Mouse (Mus musculus) lung, postnatal 0 days (tissue): Measurements from ENCODE around the gene Plk2. TPM values are rescaled to one million over a fixed set of nuclear protein-coding genes. Genes with fewer than 3 reads are reported as not detected.

Experiments
- ATAC-seq: fragments of 200-750 bp; cut with Nextera tagmentation; 2 replicates; pipeline ENCODE4 v1.8.0; 2017; ENCODE audit warnings: moderate library complexity
- DNase-seq: peaks from one replicate; pipeline ENCODE4 v3.0.0-alpha.2; 2016; ENCODE audit warnings: low spot score
- H3K27ac ChIP-seq: fragments of 300-500 bp; sonication (generic); 2 replicates; pipeline ENCODE4 v1.5.1; 2014; ENCODE audit warnings: antibody characterized with exemption, mild to moderate bottlenecking, low read length, mixed read lengths
- H3K27me3 ChIP-seq: fragments of 300-500 bp; sonication (generic); replicated peaks from 2 replicates; pipeline ENCODE4 v1.6.1; 2014; ENCODE audit warnings: low read length, mixed read lengths; ENCODE audit not compliant: insufficient read depth
- H3K36me3 ChIP-seq: fragments of 300-500 bp; sonication (generic); 2 replicates; pipeline ENCODE4 v1.6.1; 2014; ENCODE audit warnings: low read length, mixed read lengths; ENCODE audit not compliant: insufficient read depth
- H3K4me1 ChIP-seq: fragments of 300-500 bp; sonication (generic); 2 replicates; pipeline ENCODE4 v1.6.1; 2014; ENCODE audit warnings: antibody characterized with exemption, low read depth, low read length, mixed read lengths; ENCODE audit not compliant: insufficient read depth
- H3K4me2 ChIP-seq: fragments of 300-500 bp; sonication (generic); replicated peaks from 2 replicates; pipeline ENCODE4 v1.6.1; 2014; ENCODE audit warnings: low read depth, mild to moderate bottlenecking, low read length, moderate library complexity, mixed read lengths
- H3K4me3 ChIP-seq: fragments of 300-500 bp; sonication (generic); 2 replicates; pipeline ENCODE4 v1.5.1; 2014; ENCODE audit warnings: low read depth, low read length
- H3K9ac ChIP-seq: fragments of 300-500 bp; sonication (generic); replicated peaks from 2 replicates; pipeline ENCODE4 v1.6.1; 2014; ENCODE audit warnings: low read depth, mild to moderate bottlenecking
- H3K9me3 ChIP-seq: fragments of 300-500 bp; sonication (generic); 2 replicates; pipeline ENCODE4 v1.6.1; 2016; ENCODE audit warnings: low read length, mixed read lengths
- CTCF ChIP-seq: IDR thresholded peaks from 2 replicates; pipeline ENCODE4 v1.5.1; 2016; ENCODE audit warnings: antibody characterized with exemption, mild to moderate bottlenecking
- EP300 ChIP-seq: IDR thresholded peaks from 2 replicates; pipeline ENCODE4 v1.6.1; 2016; ENCODE audit warnings: antibody characterized with exemption, mild to moderate bottlenecking, control low read depth
- WGBS: fragments of 180-500 bp; shearing (Covaris S2); extraction: QIAGEN DNeasy Blood & Tissue Kit; methylation state at CpG from one replicate; pipeline ENCODE4 v1.1.7; 2014; 5-methylcytosine and 5-hydroxymethylcytosine counted together
- polyA plus RNA-seq: library from polyadenylated mRNA; unstranded; fragments of >200 nt; fragmentation: Nextera tagmentation; extraction: Ambion mirVana; gene quantifications from 2 replicates; pipeline ENCODE4 v1.2.1, GENCODE M21; 2015

The Plk2 gene
- polyA plus RNA-seq, 1 experiment from 2014 or later = 103 TPM

GRCm38 (mm10) chr13:110392631-110393030 is 2.2 kb upstream of the Plk2 start:
- no peak overlapping the region for H3K27ac ChIP-seq
- no peak overlapping the region for H3K4me3 ChIP-seq
- H3K27me3 ChIP-seq = no peaks in the 10 kb centered on the region
- WGBS = 45% methylated on average over 3 of the region's 3 CpGs
- H3K36me3 ChIP-seq = peaks cover 2% of the 10 kb centered on the region; the same call in 1 of the 2 replicates
- no peak for DNase-seq
- ATAC-seq = no peak
- H3K4me2 ChIP-seq = no peak overlapping the region
- TF ChIP-seq EP300 (no peak), CTCF (no peak)
- H3K9ac ChIP-seq = no peak overlapping the region
- H3K9me3 ChIP-seq = no peaks in the 10 kb centered on the region
- H3K4me1 ChIP-seq = no peaks in the 10 kb centered on the region

GRCm38 (mm10) chr13:110395179-110395794 is 441 bp downstream of the Plk2 start:
- Histone ChIP-seq H3K9me3 (no peaks in the 10 kb centered on the region), H3K27ac (peak overlapping the region; percentile 96), H3K27me3 (no peaks in the 10 kb centered on the region), H3K9ac (peak overlapping the region; percentile 92), H3K4me1 (no peaks in the 10 kb centered on the region), H3K4me3 (peak overlapping the region; percentile 87), H3K36me3 (peaks cover 20% of the 10 kb centered on the region), H3K4me2 (peak overlapping the region; percentile 95)
- TF ChIP-seq EP300 = no peak
- TF ChIP-seq CTCF = no peak
- ATAC-seq = peak; percentile 17
- peak; percentile 49 for DNase-seq
- WGBS = under 1% methylated on average over 36 of the region's 41 CpGs

- Histone ChIP-seq H3K27me3 (no peaks in the 10 kb centered on the region), H3K9ac (peak overlapping the region; percentile 92), H3K9me3 (no peaks in the 10 kb centered on the region), H3K4me3 (peak overlapping the region; percentile 87), H3K36me3 (peaks cover 25% of the 10 kb centered on the region), H3K4me1 (no peaks in the 10 kb centered on the region), H3K4me2 (peak overlapping the region; percentile 95), H3K27ac (peak overlapping the region; percentile 96)
- TF ChIP-seq CTCF (no peak), EP300 (no peak)
- ATAC-seq (no peak), DNase-seq (peak; percentile 54)
- WGBS = 2% methylated on average over 21 of the region's 21 CpGs
These were observed 1.3 kb downstream of the Plk2 start for GRCm38 (mm10) chr13:110395916-110396685.

- peaks cover 29% of the 10 kb centered on the region for H3K36me3 ChIP-seq
- peak overlapping the region; percentile 87 for H3K4me3 ChIP-seq
These were observed 2.9 kb downstream of the Plk2 start for GRCm38 (mm10) chr13:110397750-110398149.

GRCm38 (mm10) chr13:110398513-110399270 is 3.8 kb downstream of the Plk2 start:
- DNase-seq = peak; percentile 68
- no peaks in the 10 kb centered on the region for H3K9me3 ChIP-seq
- H3K36me3 ChIP-seq = peaks cover 29% of the 10 kb centered on the region
- H3K9ac ChIP-seq = peak overlapping the region; percentile 37
- peak overlapping the region; percentile 87 for H3K4me3 ChIP-seq
- 46% methylated on average over 24 of the region's 24 CpGs for WGBS
- no peaks in the 10 kb centered on the region for H3K27me3 ChIP-seq
- peak overlapping the region; percentile 59 for H3K27ac ChIP-seq
- TF ChIP-seq CTCF = no peak
- peak; percentile 56; the same call in 1 of the 2 replicates for TF ChIP-seq EP300
- peak overlapping the region; percentile 46 for H3K4me2 ChIP-seq
- ATAC-seq = no peak
- H3K4me1 ChIP-seq = no peaks in the 10 kb centered on the region

More at GRCm38 (mm10) chr13:110397750-110398149, 2.9 kb downstream of the Plk2 start:
- Histone ChIP-seq H3K4me2 (peak overlapping the region; percentile 46), H3K9ac (peak overlapping the region; percentile 92; the same call in 1 of the 2 replicates), H3K4me1 (no peaks in the 10 kb centered on the region), H3K9me3 (no peaks in the 10 kb centered on the region), H3K27me3 (no peaks in the 10 kb centered on the region), H3K27ac (peak overlapping the region; percentile 59)
- 41% methylated on average over 8 of the region's 8 CpGs for WGBS
- DNase-seq = peak; percentile 64
- ATAC-seq = no peak
- TF ChIP-seq EP300 (no peak), CTCF (no peak)

GRCm38 (mm10) chr13:110401443-110401842 is 6.6 kb downstream of the Plk2 start:
- no peak for TF ChIP-seq CTCF
- no peak for TF ChIP-seq EP300
- H3K27ac ChIP-seq = no peak overlapping the region
- peaks cover 29% of the 10 kb centered on the region for H3K36me3 ChIP-seq
- no peak overlapping the region for H3K9ac ChIP-seq
- H3K4me2 ChIP-seq = no peak overlapping the region
- 59% methylated on average over 3 of the region's 3 CpGs for WGBS
- H3K9me3 ChIP-seq = no peaks in the 10 kb centered on the region
- ATAC-seq (no peak), DNase-seq (no peak)
- no peaks in the 10 kb centered on the region for H3K27me3 ChIP-seq
- H3K4me1 ChIP-seq = no peaks in the 10 kb centered on the region
- H3K4me3 ChIP-seq = no peak overlapping the region
